Mouse (Mus musculus) hindbrain, embryonic 14.5 days (tissue): ENCODE results near the gene Zfp345. TPM values are rescaled to one million over a fixed set of nuclear protein-coding genes. Genes with fewer than 3 reads are reported as not detected.

ENCODE experiments used
- polyA plus RNA-seq: library from polyadenylated mRNA; unstranded; fragments of >200 nt; fragmentation: Nextera tagmentation; extraction: Ambion mirVana; gene quantifications from 2 replicates; pipeline ENCODE4 v1.2.1, GENCODE M21; 2014

Gene Zfp345
- polyA plus RNA-seq, 1 experiment from 2014 or later: 0.13 TPM

Other genes starting within 250 kb of the Zfp345 start
- 1.8 and 1.9 TPM in 2 replicates for gene Gm21994, start 229.5 kb downstream of the Zfp345 start, polyA plus RNA-seq
- 0.07 TPM in 1 of 2 replicates, not detected in the other for gene Gm14124, start 227.6 kb downstream of the Zfp345 start, polyA plus RNA-seq
- gene Gm10130, start 161.4 kb downstream of the Zfp345 start, polyA plus RNA-seq: 0.87 TPM in 1 of 2 replicates, not detected in the other
- 13.9 and 16.0 TPM in 2 replicates for gene 3300002I08Rik, start 122.3 kb downstream of the Zfp345 start, polyA plus RNA-seq
- gene Zfp442, start 33.6 kb downstream of the Zfp345 start, polyA plus RNA-seq: 7.3 and 7.9 TPM in 2 replicates
- 0.43 and 0.54 TPM in 2 replicates for gene Cst7, start 85.3 kb upstream of the Zfp345 start, polyA plus RNA-seq
- gene Apmap, start 123.5 kb upstream of the Zfp345 start, polyA plus RNA-seq: 41.6 and 42.6 TPM in 2 replicates
- gene Acss1, start 183.4 kb upstream of the Zfp345 start, polyA plus RNA-seq: 14.8 and 18.2 TPM in 2 replicates
- gene Vsx1, start 204.3 kb upstream of the Zfp345 start, polyA plus RNA-seq: 0.05 TPM in 2 replicates